Mouse (Mus musculus) embryonic facial prominence, embryonic 12.5 days (tissue): ENCODE data around the gene Golph3. TPM values are rescaled to one million over a fixed set of nuclear protein-coding genes. Genes with fewer than 3 reads are reported as not detected.
A peak's percentile ranks its signal among the peaks of the same experiment; 100 is the strongest.

Source experiments
- ATAC-seq: fragments of 200-750 bp; cut with Nextera tagmentation; 2 replicates; pipeline ENCODE4 v1.8.0; 2017; ENCODE audit not compliant: insufficient number of reproducible peaks, insufficient read depth, low FRiP score, low TSS enrichment
- H3K27ac ChIP-seq: fragments of 300-500 bp; sonication (generic); 2 replicates; pipeline ENCODE4 v1.5.1; 2016; ENCODE audit warnings: mild to moderate bottlenecking
- H3K27me3 ChIP-seq: fragments of 300-500 bp; sonication (generic); 2 replicates; pipeline ENCODE4 v1.6.1; 2016; ENCODE audit warnings: mild to moderate bottlenecking, moderate library complexity
- H3K36me3 ChIP-seq: fragments of 300-500 bp; sonication (generic); 2 replicates; pipeline ENCODE4 v1.6.1; 2016; ENCODE audit warnings: mild to moderate bottlenecking
- H3K4me1 ChIP-seq: fragments of 300-500 bp; sonication (generic); 2 replicates; pipeline ENCODE4 v1.6.1; 2016
- H3K4me2 ChIP-seq: fragments of 300-500 bp; sonication (generic); replicated peaks from 2 replicates; pipeline ENCODE4 v1.6.1; 2016; ENCODE audit warnings: mild to moderate bottlenecking, moderate library complexity
- H3K4me3 ChIP-seq: fragments of 300-500 bp; sonication (generic); 2 replicates; pipeline ENCODE4 v1.5.1; 2016; ENCODE audit warnings: mild to moderate bottlenecking
- H3K9ac ChIP-seq: fragments of 300-500 bp; sonication (generic); 2 replicates; pipeline ENCODE4 v1.6.1; 2016; ENCODE audit warnings: mild to moderate bottlenecking, moderate library complexity
- H3K9me3 ChIP-seq: fragments of 300-500 bp; sonication (generic); 2 replicates; pipeline ENCODE4 v1.6.1; 2016; ENCODE audit warnings: mild to moderate bottlenecking, moderate library complexity
- WGBS: fragments of 180-500 bp; shearing (Covaris S2); methylation state at CpG from one replicate; pipeline ENCODE4 v1.1.7; 2016; 5-methylcytosine and 5-hydroxymethylcytosine counted together
- polyA plus RNA-seq: library from polyadenylated mRNA; unstranded; fragments of >200 nt; fragmentation: Nextera tagmentation; extraction: Ambion mirVana; gene quantifications from 2 replicates; pipeline ENCODE4 v1.2.1, GENCODE M21; 2016

The Golph3 gene
- polyA plus RNA-seq, 1 experiment from 2014 or later = 104 TPM

DNA sequence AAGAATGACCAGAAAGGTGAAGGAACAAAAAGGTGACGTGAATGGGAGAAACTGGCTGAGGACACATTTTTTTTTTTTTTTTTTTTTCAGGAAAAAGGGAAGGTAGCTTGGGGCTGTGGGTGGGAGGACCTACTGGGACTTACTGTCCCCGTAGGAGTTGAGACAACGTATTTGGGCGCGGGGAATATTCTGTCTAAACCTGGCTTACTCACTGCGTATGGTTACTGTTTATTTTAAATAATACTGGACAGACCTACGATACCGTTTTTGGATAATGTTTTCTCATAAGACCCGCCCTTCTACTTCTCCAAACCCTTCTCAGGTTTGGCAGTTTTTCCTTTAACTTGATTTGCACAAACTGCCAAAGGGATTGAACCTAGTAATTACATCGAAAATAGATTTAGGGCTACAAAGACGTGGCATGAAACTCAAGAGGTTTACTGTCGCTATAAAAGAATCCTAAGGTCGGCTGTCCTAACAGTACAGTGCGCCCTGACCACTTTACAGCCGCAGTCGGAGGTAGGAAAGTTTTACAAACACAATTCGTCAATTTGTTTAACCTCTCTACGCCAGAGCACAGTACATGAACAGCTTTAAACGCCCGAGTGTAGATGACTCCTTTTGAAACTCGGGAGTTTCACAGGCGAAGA, 684 bp upstream of the Golph3 start:
- H3K9me3 ChIP-seq = no peaks in the 10 kb centered on the region
- H3K4me3 ChIP-seq = peak overlapping the region; percentile 97
- H3K4me1 ChIP-seq = peaks cover 9% of the 10 kb centered on the region
- H3K27ac ChIP-seq = peak overlapping the region; percentile 89
- ATAC-seq = 0 out of 2 replicates have a peak, but pooled peaks have one; percentile 0
- H3K27me3 ChIP-seq = peaks cover 3% of the 10 kb centered on the region; the same call in 1 of the 2 replicates
- peak overlapping the region; percentile 75 for H3K4me2 ChIP-seq
- H3K36me3 ChIP-seq = no peaks in the 10 kb centered on the region
- 5% methylated on average over 22 of the region's 22 CpGs for WGBS
- peak overlapping the region; percentile 99 for H3K9ac ChIP-seq

DNA sequence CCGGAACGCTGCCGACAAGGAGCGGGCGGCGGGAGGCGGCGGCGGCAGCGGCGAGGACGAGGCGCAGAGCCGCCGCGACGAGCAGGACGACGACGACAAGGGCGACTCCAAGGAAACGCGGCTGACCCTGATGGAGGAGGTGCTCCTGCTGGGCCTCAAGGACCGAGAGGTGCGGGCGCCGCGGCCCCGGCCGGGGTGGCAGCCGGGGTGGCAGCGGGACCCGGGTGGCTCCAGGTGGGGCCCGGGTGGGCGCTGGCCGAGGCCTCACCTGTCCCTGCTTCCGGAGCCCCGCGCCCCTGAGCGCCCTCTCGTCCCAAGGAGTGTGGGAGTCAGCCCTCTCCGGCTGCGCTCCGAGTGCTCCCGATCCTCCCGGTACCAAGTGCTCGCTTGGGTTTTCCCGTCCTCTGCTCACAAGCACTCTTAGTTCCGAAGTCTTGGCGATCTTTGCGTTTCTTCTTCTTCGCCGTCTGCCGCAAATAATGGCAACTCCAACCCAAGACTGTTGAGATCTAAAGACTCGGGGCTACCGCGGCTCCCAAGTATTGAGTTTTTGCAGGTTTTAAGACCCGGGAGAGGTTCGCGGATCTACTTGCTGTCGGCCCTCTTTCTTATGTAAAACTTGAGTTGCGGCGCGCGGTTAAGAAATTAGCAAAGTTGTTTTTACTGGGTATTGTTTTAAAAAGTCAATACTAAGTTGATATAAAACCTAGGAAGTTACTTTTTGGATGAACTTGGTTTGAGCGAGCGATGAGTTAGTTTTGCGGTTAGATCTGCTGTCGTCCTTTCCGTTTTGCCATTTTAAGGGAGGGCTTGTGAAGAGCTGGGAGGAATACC, 755 bp downstream of the Golph3 start, which contains the start of gene 1810049J17Rik:
1810049J17Rik (minus strand) TSS at position 112 of the 834 bp plus-strand sequence.
- Histone ChIP-seq H3K4me3 (peak within 1 kb of the TSS; percentile 97), H3K9me3 (no peaks in the 10 kb centered on the region), H3K9ac (peak within 1 kb of the TSS; percentile 99), H3K4me1 (peaks cover 9% of the 10 kb centered on the region), H3K36me3 (no peaks in the 10 kb centered on the region), H3K27ac (peak within 1 kb of the TSS; percentile 89), H3K27me3 (peaks cover 3% of the 10 kb centered on the region; the same call in 1 of the 2 replicates), H3K4me2 (peak within 1 kb of the TSS; percentile 75)
- ATAC-seq = 0 out of 2 replicates have a peak, but pooled peaks have one; percentile 4
- under 1% methylated on average over 69 of the region's 70 CpGs for WGBS

DNA sequence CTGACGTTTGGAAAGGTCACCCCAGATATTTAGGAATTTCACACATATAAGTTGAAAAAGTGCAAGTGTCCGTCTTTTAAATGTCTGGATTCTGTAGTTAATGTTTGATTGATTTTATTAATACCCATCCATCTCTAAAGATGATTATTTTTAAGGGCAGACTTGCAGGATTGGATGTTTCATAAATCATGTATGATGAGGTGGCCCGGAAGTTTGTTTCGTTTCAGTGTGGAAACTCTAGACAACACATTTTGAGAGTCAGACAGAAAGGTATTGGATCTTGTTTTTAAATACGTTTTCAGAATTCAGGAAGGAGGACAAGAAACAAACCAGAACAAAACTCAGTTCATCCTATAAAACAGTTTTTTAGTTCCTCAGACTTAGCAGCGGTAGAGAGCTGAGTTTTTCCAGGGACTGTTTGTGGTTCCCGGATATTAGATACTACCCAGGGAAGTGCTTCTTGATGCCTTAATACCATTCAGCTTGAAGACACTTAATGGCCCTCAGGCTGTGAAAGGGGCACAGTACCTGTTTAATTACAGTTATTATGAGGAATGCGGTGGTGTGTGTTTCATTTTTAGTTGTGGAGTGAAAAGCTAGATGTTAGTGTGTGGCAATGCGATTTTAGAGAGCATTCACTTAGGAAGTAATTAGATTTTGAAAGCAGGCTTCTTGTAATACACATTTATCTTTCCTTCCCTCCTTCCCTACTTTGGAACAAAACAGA, 1.6 kb downstream of the Golph3 start:
- Histone ChIP-seq H3K4me3 (peak overlapping the region; percentile 97), H3K27me3 (peaks cover 3% of the 10 kb centered on the region; the same call in 1 of the 2 replicates), H3K36me3 (no peaks in the 10 kb centered on the region), H3K4me2 (peak overlapping the region; percentile 75), H3K4me1 (peaks cover 9% of the 10 kb centered on the region), H3K9ac (peak overlapping the region; percentile 99; the same call in 1 of the 2 replicates), H3K9me3 (no peaks in the 10 kb centered on the region), H3K27ac (no peak overlapping the region)
- WGBS = 12% methylated on average over 9 of the region's 9 CpGs
- ATAC-seq = no peak

DNA sequence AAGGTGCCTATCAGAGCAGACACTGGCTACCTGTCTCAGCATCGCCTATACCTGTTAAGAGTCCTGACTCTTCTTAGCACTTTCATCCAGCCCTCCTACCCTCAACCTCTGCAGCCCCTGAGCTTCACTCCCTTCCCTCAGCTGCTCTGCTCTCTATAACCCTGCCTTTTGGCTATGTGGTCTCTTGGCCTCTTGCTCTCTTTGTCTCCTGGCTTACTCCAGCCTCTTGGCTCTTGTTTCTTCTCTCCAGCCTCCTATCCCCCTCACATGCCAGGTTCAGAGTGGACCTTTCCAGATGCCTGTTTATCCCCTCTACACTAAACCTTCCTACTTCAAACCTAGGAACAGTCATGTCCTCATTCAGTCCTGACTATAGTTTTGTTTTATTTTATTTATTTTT, 3.1 kb downstream of the Golph3 start:
- Histone ChIP-seq H3K36me3 (no peaks in the 10 kb centered on the region), H3K4me2 (peak overlapping the region; percentile 17; the same call in 1 of the 2 replicates), H3K9me3 (no peaks in the 10 kb centered on the region), H3K27ac (no peak overlapping the region), H3K4me1 (peaks cover 9% of the 10 kb centered on the region), H3K27me3 (peaks cover 3% of the 10 kb centered on the region; the same call in 1 of the 2 replicates), H3K9ac (no peak overlapping the region), H3K4me3 (no peak overlapping the region)
- WGBS = 85% methylated on average over 1 of the region's 1 CpGs
- ATAC-seq = no peak

DNA sequence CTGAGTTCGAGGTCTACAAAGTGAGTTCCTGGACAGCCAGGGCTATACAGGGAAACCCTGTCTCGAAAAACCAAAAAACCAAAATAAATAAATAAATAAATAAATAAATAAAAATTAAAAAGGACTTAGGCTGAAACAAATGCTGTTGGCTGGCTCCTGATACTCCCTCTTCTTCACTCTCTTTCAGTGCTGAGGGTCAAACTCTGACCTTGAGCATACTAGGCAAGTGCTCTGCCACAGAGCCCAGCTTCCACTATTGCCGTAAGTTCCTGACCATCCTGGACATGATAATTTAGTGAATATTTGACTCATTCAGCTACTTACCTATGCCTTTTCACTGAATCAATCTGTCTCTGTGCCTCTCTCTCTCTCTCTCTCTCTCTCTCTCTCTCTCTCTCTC, 9.1 kb downstream of the Golph3 start:
- Histone ChIP-seq H3K9me3 (no peaks in the 10 kb centered on the region), H3K9ac (no peak overlapping the region), H3K4me1 (peaks cover 9% of the 10 kb centered on the region; the same call in 1 of the 2 replicates), H3K36me3 (no peaks in the 10 kb centered on the region), H3K4me3 (no peak overlapping the region), H3K4me2 (no peak overlapping the region), H3K27ac (0 out of 2 replicates have a peak overlapping the region, but pooled peaks have one; percentile 6), H3K27me3 (no peaks in the 10 kb centered on the region)
- ATAC-seq = no peak
- WGBS = 85% methylated on average over 3 of the region's 3 CpGs

DNA sequence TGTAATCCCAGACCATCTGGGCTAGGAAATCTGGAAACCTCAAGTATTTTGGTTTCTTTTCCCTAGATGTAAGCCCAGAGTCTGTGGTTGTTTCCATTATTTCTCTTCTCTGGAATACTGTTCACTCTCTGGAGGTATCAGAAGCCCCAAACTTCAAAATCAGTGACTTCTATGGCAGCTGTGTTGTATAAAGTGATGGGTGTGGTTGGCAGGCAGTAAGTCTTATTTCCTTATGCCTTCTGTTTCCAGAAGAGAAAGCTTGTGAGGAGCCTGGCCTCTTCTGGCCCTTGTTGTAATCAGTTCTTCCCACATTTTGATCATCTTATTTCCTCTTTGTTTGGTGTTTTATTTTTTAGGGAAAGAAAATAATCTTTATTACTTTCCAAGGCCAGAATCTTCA, 9.6 kb downstream of the Golph3 start:
- Histone ChIP-seq H3K9ac (no peak overlapping the region), H3K4me3 (no peak overlapping the region), H3K27me3 (no peaks in the 10 kb centered on the region), H3K36me3 (no peaks in the 10 kb centered on the region), H3K27ac (0 out of 2 replicates have a peak overlapping the region, but pooled peaks have one; percentile 6), H3K4me1 (peaks cover 9% of the 10 kb centered on the region; the same call in 1 of the 2 replicates), H3K9me3 (no peaks in the 10 kb centered on the region), H3K4me2 (no peak overlapping the region)
- no peak for ATAC-seq

DNA sequence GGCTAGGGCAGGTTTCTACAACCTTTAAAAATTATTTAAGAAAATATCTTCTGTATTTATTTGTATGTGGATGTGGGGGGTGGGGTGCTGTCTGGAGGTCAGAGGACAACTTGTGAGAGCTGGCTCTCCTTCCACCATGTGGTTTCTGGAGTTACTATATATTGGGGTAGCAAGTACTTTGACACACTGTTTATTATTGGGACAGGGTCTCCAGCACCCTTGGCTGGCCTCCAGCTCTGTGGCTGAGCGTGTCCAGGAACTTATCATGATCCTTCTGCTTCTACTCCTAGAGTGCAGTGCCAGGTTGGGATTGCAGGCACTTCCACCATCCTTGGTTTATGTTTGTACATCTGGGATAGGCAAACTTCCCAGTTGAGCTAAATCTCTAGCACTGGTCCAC, 10.1 kb downstream of the Golph3 start:
- Histone ChIP-seq H3K4me3 (no peak overlapping the region), H3K27me3 (no peaks in the 10 kb centered on the region), H3K4me2 (no peak overlapping the region), H3K9ac (no peak overlapping the region), H3K27ac (no peak overlapping the region), H3K9me3 (no peaks in the 10 kb centered on the region), H3K36me3 (no peaks in the 10 kb centered on the region), H3K4me1 (peaks cover 9% of the 10 kb centered on the region; the same call in 1 of the 2 replicates)
- ATAC-seq = no peak
- 74% methylated on average over 1 of the region's 1 CpGs for WGBS

DNA sequence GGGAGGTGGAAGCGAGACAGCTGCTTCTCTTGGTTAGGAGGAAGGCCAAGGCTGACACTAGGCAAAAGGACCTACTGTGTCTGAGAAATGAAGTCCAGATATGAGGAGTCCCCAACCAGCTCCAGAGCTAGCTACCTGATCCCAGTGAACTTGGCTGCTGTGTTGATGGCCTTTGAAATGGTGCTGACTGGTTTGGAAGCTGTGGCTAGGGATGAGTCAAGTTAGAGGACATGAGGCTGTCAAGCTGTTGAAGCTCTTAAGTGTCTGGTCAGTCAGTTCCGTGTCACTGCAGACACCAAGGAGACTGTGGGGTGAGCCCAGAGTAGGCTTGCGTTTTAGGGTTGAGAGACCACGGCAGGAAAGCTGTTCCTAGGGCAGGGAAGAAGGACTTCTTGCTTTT, 13.1 kb downstream of the Golph3 start:
- H3K27ac ChIP-seq = no peak overlapping the region
- no peak overlapping the region for H3K4me3 ChIP-seq

DNA sequence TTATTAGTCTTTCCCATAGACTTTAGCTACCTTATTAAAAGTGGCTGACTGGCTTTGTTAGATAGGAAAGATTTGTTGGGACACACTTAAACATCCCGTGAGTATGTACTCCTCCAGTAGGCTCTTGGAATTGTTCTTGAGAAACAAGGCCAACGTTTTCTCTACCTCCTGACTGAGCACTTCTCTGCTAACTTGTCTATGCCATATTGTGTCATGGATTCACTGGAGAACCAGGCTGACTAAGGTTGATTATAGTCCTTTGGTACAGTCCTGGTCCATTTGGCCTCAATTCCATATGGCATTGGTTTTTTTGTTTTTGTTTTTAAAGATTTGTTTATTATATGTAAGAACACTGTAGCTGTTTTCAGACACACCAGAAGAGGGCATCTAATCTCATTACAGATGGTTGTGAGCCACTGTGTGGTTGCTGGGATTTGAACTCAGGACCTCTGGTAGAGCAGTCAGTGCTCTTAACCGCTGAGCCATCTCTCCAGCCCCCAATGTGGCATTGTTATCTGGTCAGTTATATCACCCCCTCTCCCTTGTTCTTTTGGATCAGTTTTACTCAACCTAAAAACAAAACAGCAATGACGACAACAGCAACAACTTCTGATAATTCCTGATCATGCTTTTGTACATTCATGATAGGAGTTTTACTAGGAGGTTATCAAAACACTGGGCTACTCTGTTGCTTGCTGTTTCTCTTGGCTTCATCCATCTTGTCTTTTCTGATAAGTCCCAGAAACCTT, 16.0 kb downstream of the Golph3 start:
- Histone ChIP-seq H3K9ac (no peak overlapping the region), H3K4me3 (no peak overlapping the region), H3K27me3 (no peaks in the 10 kb centered on the region), H3K4me2 (no peak overlapping the region), H3K9me3 (no peaks in the 10 kb centered on the region), H3K27ac (no peak overlapping the region), H3K36me3 (no peaks in the 10 kb centered on the region), H3K4me1 (peaks cover 4% of the 10 kb centered on the region)
- ATAC-seq = no peak
- 90% methylated on average over 4 of the region's 4 CpGs for WGBS

More for the DNA sequence above, 13.1 kb downstream of the Golph3 start:
- Histone ChIP-seq H3K9me3 (no peaks in the 10 kb centered on the region), H3K4me1 (peaks cover 9% of the 10 kb centered on the region; the same call in 1 of the 2 replicates), H3K9ac (no peak overlapping the region), H3K36me3 (no peaks in the 10 kb centered on the region), H3K27me3 (no peaks in the 10 kb centered on the region), H3K4me2 (no peak overlapping the region)
- WGBS = 82% methylated on average over 4 of the region's 4 CpGs
- no peak for ATAC-seq

DNA sequence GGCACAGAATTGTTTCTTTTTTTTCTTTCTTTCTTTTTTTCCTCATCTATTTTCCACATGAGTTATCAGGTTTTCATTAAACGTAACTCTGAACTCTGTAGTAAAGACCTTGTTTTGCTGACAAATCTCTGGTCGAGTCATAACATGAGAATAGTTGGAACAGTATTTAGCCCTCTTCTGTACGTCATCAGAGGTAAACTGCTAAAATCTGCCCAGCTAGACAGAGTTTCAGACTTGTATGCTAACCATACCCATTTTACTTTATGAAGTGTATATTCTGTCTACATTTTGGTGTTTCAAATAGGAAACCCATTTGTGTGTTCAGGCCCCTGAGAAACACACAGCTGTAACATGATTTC, 16.5 kb downstream of the Golph3 start:
- H3K27ac ChIP-seq = no peak overlapping the region

More for the DNA sequence above, 16.5 kb downstream of the Golph3 start:
- Histone ChIP-seq H3K36me3 (0 out of 2 replicates have a peak, but pooled peaks cover under 1% of the 10 kb centered on the region), H3K9ac (no peak overlapping the region), H3K9me3 (no peaks in the 10 kb centered on the region), H3K27me3 (no peaks in the 10 kb centered on the region), H3K4me1 (peaks cover 4% of the 10 kb centered on the region), H3K4me3 (no peak overlapping the region), H3K4me2 (no peak overlapping the region)
- ATAC-seq = no peak
- 71% methylated on average over 3 of the region's 3 CpGs for WGBS
